Mouse (Mus musculus) CD4-positive, CD25-positive, alpha-beta regulatory T cell, adult 2 months (primary cell): ENCODE data around the gene Zfp672.
"Not testable (repeated sequence)": the region's sequence is repeated elsewhere in the genome, so short reads cannot be mapped to it uniquely, and the experiment has no call there.

Source experiments
- DNase-seq: peaks from one replicate; pipeline ENCODE4 v3.0.0-alpha.2; 2012; ENCODE audit warnings: low read depth, low spot score

Zfp672 gene

GRCm38 (mm10) chr11:58330276-58331148 is at the start of gene Zfp672, which contains the start of gene Sh3bp5l:
TSS of gene Zfp672 (minus strand) at chr11:58330339.
TSS of gene Sh3bp5l (plus strand) at chr11:58330724.
- DNase-seq = peak; percentile 94

GRCm38 (mm10) chr11:58379516-58379915 is 49.4 kb upstream of the Zfp672 start:
- no peak for DNase-seq

DNA sequence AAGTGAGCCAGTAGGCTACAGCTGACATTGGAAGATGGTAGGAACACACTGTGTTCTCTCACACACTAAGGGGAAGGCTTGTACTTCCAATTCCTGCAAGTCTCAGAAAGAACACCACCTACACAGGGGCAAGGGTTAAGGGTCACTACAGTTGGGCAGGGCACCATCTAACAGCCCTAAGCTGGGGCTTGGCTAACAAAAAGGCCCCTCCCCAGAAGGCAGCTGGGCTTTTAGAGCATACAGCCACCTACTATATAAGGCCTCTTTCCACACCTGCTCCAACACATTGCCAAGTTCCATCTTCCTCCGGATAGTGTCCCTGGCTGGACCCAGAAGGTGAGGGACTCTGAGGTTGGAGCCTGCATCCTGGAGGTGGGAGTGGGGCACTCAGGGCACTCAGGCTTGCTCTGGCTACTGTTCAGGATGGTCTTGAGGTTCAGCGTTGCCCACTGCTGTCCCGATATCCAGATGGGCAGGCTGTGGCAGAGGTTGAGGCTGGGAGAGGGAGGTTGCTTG is 48.7 kb upstream of the Zfp672 start, which contains the start of gene Lypd8:
Lypd8 (plus strand) TSS at position 281 of the 516 bp plus-strand sequence.
- no peak for DNase-seq

- DNase-seq = no peak
These were observed 47.5 kb upstream of the Zfp672 start for GRCm38 (mm10) chr11:58377686-58378085.

- no peak for DNase-seq
These were observed 47.1 kb upstream of the Zfp672 start for GRCm38 (mm10) chr11:58377273-58377672.

- not testable (repeated sequence) for DNase-seq
These were observed 36.1 kb upstream of the Zfp672 start for GRCm38 (mm10) chr11:58366191-58366590.

GRCm38 (mm10) chr11:58364454-58364853 is 34.3 kb upstream of the Zfp672 start:
- DNase-seq = no peak

DNA sequence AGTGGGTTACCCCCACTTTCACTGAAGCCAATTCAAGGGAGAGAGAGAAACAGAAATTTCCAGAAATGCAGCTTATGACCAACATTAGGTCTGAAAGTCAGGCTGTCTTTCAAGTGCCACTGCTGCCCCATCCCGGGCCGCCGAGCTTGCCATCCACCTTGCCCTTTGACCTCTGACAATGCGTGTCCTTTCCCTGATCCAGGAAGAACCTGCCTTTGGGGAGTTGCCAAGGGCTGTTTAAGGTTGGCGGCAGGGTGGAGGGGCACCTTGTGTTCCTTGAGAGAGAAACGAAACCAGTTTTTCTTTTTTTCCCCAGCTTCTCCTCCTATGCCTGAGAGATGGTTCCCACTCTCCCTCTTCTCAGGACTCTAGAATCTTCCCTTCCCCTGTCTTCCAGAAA is 32.4 kb upstream of the Zfp672 start:
- DNase-seq = not testable (repeated sequence)

DNA sequence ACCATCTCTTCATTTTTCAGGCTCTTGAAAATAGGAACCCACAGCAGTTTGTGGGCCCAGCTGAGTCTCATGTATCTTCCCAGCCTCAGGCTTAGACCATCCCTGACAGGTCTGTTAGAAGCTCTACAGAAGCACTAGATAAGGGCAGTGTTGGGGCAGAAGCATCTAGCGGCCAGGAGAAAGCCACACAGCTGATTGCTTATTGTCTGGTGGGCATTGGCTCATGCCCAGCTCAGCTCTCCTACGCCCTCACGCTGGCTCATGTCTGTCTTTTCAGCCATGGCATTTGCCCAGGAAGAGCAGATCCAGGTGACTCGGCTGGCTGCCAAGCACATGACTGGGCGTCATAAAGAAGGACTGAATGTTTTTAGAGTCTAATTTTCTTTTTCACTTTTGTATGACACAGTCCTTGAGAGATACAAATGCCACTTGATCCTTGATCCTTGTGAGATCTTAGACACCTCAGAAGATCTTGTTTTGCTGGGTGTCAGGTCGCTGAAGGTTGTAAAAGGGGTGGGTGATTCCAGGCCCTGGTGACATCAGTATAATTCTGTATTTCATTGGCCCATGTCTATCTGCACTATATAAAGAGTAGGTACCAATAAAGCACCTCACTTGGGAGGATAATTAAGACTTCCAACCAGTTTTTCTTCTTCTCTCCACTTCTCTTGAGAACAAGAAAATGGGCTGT is 27.9 kb upstream of the Zfp672 start:
- DNase-seq = no peak

DNA sequence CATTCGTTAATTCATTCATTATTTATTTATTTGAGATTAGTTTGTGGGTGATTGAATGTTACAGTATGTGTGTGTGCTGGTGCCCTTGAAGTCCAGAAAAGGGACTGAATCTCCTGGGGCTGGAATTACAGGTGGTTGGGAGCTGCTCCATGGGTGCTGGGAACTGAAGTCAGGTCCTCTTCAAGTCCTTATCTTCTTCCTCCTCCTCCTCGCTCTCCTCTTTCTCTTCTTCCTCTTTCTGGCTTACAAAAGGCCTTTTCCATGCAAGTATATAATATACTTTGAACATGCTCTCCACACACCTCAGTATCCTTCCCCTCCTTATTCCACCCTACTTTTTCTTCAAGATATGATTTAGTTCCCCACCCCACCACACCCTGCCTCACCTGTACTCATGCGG is 26.9 kb upstream of the Zfp672 start:
- no peak for DNase-seq

- DNase-seq = no peak
These were observed 24.8 kb upstream of the Zfp672 start for GRCm38 (mm10) chr11:58354927-58355326.

DNA sequence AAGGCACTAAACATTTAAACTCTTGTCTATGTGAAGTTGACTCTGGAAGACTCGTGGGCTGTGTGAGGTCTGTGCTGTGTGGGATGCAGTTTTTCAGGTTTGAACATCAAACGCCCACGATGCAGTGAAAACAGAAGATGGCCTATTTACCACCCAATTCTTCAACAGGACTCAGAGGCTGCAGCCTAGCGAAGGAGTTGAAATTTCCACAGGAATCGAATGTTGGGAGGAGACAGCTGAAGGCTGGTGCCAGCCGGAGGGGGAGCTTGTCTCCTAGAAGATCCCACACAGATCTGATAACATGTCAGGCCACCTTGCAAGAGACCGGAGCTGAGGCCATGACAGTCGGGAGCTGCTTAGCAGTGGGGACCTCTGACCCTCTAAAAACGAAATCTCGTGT is 24.3 kb upstream of the Zfp672 start:
- DNase-seq = no peak

DNA sequence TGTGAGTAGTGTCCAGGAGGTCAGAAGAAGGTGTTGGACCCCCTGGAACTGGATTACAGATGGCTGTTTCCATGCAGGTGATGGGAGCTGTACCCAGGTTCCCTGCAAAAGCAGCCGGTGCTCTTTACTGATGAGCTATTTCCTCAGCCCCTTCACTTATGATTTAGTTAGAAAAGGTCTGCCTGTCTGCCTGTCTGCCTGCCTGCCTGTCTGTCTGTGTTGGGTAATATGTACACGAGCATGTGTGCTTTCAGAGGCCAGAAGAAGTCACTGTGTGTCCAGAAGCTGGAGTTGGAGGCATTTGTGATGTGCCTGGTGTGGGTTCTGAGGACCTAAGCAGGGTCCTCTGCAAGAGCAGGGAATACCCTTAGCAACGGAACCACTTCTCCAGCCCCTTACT is 23.6 kb upstream of the Zfp672 start:
- DNase-seq = no peak

- peak; percentile 28 for DNase-seq
These were observed 22.8 kb upstream of the Zfp672 start for GRCm38 (mm10) chr11:58352681-58353548.

DNA sequence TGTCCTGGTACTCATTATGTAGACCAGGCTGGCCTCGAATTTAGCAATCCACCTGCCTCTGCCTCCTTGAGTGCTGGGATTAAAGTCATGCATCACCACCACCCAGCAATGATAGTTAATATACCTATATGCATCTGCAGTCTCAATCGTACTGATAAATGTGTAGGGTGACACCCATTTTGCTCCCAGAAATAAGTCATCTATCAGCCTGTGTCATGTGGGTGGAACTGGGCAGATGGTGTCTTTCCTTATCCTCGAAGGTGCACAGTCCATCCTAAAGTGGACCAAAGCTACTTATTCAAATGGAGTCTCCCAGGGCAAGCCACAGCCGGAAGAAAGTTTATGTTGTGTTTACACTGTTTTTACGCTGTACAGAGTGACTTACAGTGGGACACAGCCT is 21.0 kb upstream of the Zfp672 start:
- DNase-seq = no peak

DNA sequence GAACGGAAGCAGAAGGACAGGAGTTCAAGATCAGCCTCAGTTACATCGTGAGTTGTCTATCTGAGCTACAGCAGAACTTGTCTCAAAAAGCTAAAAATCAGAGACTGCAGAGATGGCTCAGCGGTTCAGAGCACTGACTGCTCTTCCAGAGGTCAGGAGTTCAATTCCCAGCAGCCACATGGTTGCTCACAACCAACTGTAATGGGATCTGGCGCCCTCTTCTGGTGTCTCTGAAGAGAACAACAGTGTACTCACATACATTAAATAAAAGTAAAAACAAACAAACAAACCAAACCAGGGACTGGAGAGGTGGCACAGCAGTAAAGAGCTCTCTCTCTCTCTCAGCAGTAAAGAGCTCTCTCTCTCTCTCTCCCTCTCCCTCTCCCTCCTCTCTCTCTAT is 20.5 kb upstream of the Zfp672 start:
- DNase-seq = peak; percentile 42

DNA sequence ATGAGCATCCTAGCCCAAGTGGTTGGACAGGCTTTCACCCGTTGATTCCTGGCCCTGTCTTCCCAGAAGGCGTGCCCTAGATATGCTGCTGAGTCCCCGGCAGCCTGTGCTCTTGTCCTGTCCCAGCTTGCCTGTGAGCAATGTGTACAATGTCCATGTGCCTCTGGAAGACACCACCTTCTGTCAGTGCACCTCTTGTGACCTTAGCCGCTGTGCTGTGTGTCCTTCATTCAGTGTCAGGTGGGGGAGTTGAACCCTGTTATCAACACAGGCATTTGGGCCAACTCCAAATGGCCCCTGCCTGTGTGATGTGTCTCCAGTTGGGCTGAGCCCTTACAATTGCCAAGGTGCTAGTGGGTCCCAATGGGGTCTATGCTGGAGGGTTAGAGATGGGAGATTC is 16.6 kb upstream of the Zfp672 start:
- DNase-seq = no peak

DNA sequence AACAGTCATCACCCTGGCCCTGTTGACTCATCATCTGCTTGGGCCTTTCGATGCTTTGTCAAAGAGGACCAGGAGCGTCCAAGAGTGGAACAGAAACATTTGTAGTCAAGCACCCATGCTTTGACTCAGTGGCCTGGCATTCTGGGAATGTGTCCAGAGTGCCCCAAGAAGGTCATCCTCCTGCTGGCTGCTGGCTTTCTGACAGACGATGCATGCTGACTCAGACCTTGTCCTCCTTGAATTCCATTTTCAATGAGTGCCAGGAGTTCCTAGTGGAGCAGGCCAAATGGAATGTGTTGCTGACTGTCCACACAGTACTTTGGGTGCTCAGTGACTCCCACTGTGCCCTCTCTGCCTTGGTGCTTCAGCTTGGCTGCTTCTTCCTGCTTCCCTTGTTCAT is 4.6 kb upstream of the Zfp672 start:
- no peak for DNase-seq

DNA sequence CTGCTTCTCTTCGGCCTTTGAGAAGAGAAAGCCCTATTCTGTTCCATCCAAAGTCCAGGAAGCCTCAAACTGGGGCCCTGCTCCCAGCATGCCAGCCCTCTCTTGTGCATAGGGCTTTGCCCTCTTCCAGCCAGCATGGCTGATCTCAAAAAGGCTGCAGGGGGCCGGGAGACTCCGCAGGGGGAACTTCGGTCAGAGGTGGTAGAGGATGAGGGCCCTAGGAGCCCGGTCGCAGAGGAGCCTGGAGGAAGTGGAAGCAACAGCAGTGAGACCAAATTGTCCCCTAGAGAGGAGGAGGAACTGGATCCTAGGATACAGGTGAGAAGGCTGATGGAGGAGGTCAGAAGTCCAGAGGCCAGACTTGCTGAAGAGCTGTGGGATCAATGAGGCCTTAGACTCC is 1.4 kb upstream of the Zfp672 start:
- no peak for DNase-seq

- no peak for DNase-seq
These were observed 983 bp upstream of the Zfp672 start for GRCm38 (mm10) chr11:58331149-58331495.

GRCm38 (mm10) chr11:58329906-58330275 is 248 bp downstream of the Zfp672 start:
- DNase-seq = no peak

DNA sequence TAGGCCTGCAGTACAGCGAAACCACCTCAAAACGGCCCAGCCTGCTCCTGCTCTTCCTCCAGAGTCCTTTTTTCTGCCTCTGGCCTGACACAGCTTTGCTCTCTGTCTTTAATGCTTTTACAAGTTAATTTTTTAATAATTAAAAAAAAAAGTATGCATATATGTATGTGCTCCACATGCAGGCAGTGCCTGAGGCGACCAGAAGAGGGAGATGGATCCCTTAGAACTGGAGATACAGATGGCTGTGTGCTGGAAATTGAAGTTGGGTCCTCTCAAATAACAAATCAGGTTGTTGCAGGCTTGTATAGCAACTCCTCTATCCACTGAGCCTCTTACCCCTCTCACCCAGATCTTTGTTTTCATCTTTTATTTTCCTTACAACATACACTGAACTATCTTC is 3.4 kb downstream of the Zfp672 start:
- peak; percentile 65 for DNase-seq
